Mouse (Mus musculus) central nervous system, embryonic 11.5 days (tissue): ENCODE results near the gene Col6a4. TPM values are rescaled to one million over a fixed set of nuclear protein-coding genes. Genes with fewer than 3 reads are reported as not detected.

ENCODE experiments used
- polyA plus RNA-seq: library from polyadenylated mRNA; depleted of rRNA; stranded (reverse); fragments of >200 nt; gene quantifications from 2 replicates; pipeline ENCODE4 v1.2.3, GENCODE M21; 2012; rRNA removed

Gene Col6a4
- 0.40 and 1.1 TPM in 2 replicates for polyA plus RNA-seq

DNA sequence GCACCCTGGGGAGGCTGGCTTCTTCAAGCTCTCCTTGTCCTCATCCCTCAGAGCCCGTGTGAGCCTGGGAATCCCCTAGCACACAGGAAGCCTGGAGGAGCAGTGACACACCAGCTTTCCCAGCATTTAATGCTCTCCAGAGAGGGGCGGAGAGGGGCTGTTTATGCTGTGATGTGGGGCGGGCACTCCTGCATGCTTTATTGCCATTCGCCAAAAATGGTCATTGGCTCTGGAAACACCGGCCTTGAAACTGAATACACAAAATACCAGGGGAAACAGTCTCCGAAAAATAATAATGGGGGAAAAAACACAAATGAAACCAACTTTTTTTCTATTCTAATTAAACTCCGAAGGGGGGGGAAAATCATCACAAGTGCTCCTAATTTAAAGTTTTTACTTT, at the start of gene Col6a4:
TSS of gene Col6a4 (minus strand) at position 101 of the 400 bp plus-strand sequence.

DNA sequence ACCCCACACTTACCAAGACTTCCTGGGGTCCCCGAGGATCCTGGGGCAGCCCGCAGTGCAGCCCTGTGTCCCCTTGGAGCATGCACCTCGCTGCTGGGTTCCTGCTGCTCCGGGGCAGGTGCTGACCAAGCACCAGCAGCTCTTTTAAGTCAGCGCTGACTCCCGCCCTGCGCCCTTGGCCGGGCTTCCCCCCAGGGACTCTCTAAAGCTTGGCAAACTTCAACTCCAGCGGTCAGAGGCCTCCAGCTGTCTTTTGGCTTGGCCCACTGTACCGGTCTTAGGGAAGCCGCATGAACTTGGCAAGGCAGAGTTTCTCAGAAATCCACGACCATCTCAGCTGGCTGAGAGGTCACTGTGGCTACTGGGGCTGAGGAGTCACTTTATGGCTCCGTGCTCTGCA, 136.1 kb downstream of the Col6a4 start, which contains the start of gene Col6a5:
TSS of gene Col6a5 (minus strand) at position 111 of the 400 bp plus-strand sequence.

Other genes starting within 250 kb of the Col6a4 start
- 0.02 and 0.47 TPM in 2 replicates for gene Col6a5, start 136.1 kb downstream of the Col6a4 start, polyA plus RNA-seq
- 1.5 and 1.7 TPM in 2 replicates for gene Glyctk, start 61.4 kb upstream of the Col6a4 start, polyA plus RNA-seq
- 111 and 140 TPM in 2 replicates for gene Wdr82, start 74.1 kb upstream of the Col6a4 start, polyA plus RNA-seq
- 57.3 and 73.9 TPM in 2 replicates for gene Ppm1m, start 103.0 kb upstream of the Col6a4 start, polyA plus RNA-seq
- gene Twf2, start 106.3 kb upstream of the Col6a4 start, polyA plus RNA-seq: 34.1 and 51.3 TPM in 2 replicates
- 0.10 and 0.17 TPM in 2 replicates for gene Tlr9, start 125.8 kb upstream of the Col6a4 start, polyA plus RNA-seq
- gene Alas1, start 151.9 kb upstream of the Col6a4 start, polyA plus RNA-seq: 63.8 and 68.5 TPM in 2 replicates
- 22.6 and 28.3 TPM in 2 replicates for gene Poc1a, start 184.3 kb upstream of the Col6a4 start, polyA plus RNA-seq